Mouse (Mus musculus): ENCODE measurements around the gene Ttc16. TPM values are rescaled to one million over a fixed set of nuclear protein-coding genes. Genes with fewer than 3 reads are reported as not detected.

The Ttc16 gene
- polyA plus RNA-seq, 1 experiment from 2014 or later = 0.66 TPM

DNA sequence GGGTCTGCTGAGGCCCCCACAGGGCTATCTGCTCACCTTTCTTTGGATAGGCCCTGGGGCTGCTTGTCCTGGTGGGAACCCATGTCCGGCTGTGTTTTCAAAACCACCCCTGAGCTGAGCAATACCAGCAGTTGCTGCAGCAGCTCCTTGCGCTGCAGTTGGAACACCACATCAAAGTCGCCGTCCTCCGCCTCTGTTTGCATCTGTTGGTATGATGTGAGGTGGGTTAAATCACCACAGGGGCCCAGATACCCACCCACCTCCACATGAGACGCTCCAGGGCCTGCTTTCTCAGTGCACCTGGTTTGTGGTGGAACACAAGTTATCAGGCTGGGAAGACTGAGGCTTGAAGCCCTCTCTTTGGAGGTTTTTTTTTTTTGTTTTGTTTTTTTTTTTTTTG, 2.6 kb upstream of the Ttc16 start:
- no peaks in the 10 kb centered on the region for H3K36me3 ChIP-seq
- H3K4me3 ChIP-seq = no peak overlapping the region
- peaks cover 14% of the 10 kb centered on the region for H3K4me1 ChIP-seq
- 0 out of 2 replicates have a peak, but pooled peaks cover 2% of the 10 kb centered on the region for H3K27me3 ChIP-seq
- ATAC-seq (replicated peaks) = no peak
- no peak overlapping the region for H3K4me2 ChIP-seq (replicated peaks)
- WGBS = 91% methylated on average over 6 of the region's 6 CpGs
- no peaks in the 10 kb centered on the region for H3K9me3 ChIP-seq
- H3K27ac ChIP-seq (replicated peaks) = no peak overlapping the region
- no peak overlapping the region for H3K9ac ChIP-seq (replicated peaks)

GRCm38 (mm10) chr2:32776192-32776591, 759 bp upstream of the Ttc16 start:
- Histone ChIP-seq H3K36me3 (no peaks in the 10 kb centered on the region), H3K27ac (replicated peaks) (no peak overlapping the region), H3K4me3 (peak overlapping the region; percentile 79), H3K9me3 (no peaks in the 10 kb centered on the region), H3K4me2 (replicated peaks) (peak overlapping the region; percentile 83), H3K27me3 (0 out of 2 replicates have a peak, but pooled peaks cover 2% of the 10 kb centered on the region), H3K9ac (replicated peaks) (0 out of 2 replicates have a peak overlapping the region, but pooled peaks have one; percentile 13), H3K4me1 (peaks cover 14% of the 10 kb centered on the region)
- ATAC-seq (replicated peaks) = peak; percentile 1; the same call in 1 of the 2 replicates
- WGBS = 23% methylated on average over 22 of the region's 22 CpGs

- H3K36me3 ChIP-seq = no peaks in the 10 kb centered on the region
- no peak overlapping the region for H3K9ac ChIP-seq (replicated peaks)
- peaks cover 14% of the 10 kb centered on the region for H3K4me1 ChIP-seq
- no peak overlapping the region for H3K4me3 ChIP-seq
- no peak overlapping the region for H3K27ac ChIP-seq (replicated peaks)
- WGBS = 89% methylated on average over 8 of the region's 8 CpGs
- 0 out of 2 replicates have a peak, but pooled peaks cover 2% of the 10 kb centered on the region for H3K27me3 ChIP-seq
- H3K9me3 ChIP-seq = no peaks in the 10 kb centered on the region
- no peak for ATAC-seq (replicated peaks)
- no peak overlapping the region for H3K4me2 ChIP-seq (replicated peaks)
Observed at GRCm38 (mm10) chr2:32772626-32773279, 2.7 kb downstream of the Ttc16 start.

DNA sequence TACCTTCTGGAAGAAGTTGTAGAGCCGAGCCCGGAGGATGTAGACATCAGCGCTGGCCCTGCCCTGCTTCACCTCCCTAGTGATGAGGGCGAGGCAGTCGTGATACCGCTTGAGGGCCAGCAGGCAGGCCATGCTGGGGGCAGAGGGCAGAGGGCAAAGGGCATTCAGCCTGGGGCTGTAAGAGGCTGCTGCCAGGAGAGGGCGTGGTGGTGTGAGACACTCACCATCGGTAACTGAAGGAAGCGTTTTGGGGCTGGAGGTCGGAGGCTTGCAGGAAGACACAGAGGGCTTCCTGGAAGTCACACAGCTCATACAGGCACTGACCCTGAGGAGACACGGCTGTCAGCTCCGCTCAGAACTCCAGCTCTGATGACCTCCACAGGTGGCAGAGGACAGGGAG, 3.5 kb downstream of the Ttc16 start:
- H3K4me3 ChIP-seq = no peak overlapping the region
- H3K4me2 ChIP-seq (replicated peaks) = no peak overlapping the region
- 0 out of 2 replicates have a peak, but pooled peaks cover 2% of the 10 kb centered on the region for H3K27me3 ChIP-seq
- no peak for ATAC-seq (replicated peaks)
- H3K27ac ChIP-seq (replicated peaks) = no peak overlapping the region
- no peaks in the 10 kb centered on the region for H3K9me3 ChIP-seq
- H3K9ac ChIP-seq (replicated peaks) = no peak overlapping the region
- peaks cover 14% of the 10 kb centered on the region for H3K4me1 ChIP-seq
- H3K36me3 ChIP-seq = no peaks in the 10 kb centered on the region
- 30% methylated on average over 12 of the region's 12 CpGs for WGBS

DNA sequence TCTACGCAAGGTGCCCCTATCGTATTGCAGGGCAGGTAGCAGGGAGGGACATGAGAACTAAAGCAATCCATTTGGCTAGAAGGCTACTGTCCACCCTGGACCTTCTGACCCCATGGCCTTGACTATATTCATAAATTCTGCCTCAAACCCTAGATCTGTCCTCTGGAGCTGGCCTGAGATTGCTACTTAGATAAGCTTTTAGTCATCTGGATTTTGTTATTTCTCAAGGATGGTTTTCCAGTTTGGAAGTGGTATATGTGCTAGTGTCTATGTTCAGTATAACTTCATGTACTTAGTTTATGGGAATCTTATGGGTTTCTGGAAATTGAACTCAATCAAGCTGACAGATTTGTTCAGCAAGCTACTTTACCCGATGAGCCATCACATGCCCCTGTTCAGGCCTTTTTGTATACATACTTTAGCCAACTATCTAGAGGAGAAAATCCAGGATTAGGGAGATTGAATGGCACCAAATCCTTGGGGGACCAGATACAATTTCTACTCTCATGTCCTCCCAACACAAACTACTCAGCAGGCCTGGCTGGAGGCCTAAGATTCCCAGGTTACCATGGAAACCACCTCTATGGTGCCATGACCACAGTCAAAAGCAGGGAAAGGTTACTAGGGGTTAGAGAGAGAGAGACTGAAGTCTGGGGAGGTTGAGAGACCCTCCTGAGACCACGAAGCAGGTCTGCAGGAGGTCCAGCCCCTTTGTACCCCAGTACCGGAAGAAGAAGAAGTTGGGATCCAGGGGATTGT, 5.9 kb downstream of the Ttc16 start:
- H3K9me3 ChIP-seq = no peaks in the 10 kb centered on the region
- no peak overlapping the region for H3K27ac ChIP-seq (replicated peaks)
- 65% methylated on average over 5 of the region's 5 CpGs for WGBS
- no peak overlapping the region for H3K9ac ChIP-seq (replicated peaks)
- no peak overlapping the region for H3K4me3 ChIP-seq
- ATAC-seq (replicated peaks) = no peak
- H3K4me1 ChIP-seq = no peaks in the 10 kb centered on the region
- H3K27me3 ChIP-seq = no peaks in the 10 kb centered on the region
- no peaks in the 10 kb centered on the region for H3K36me3 ChIP-seq
- H3K4me2 ChIP-seq (replicated peaks) = no peak overlapping the region

- Histone ChIP-seq H3K27ac (replicated peaks) (no peak overlapping the region), H3K9ac (replicated peaks) (no peak overlapping the region), H3K4me1 (no peaks in the 10 kb centered on the region), H3K36me3 (no peaks in the 10 kb centered on the region), H3K27me3 (no peaks in the 10 kb centered on the region), H3K9me3 (no peaks in the 10 kb centered on the region), H3K4me2 (replicated peaks) (no peak overlapping the region), H3K4me3 (no peak overlapping the region)
- WGBS = 50% methylated on average over 19 of the region's 19 CpGs
- no peak for ATAC-seq (replicated peaks)
Observed at GRCm38 (mm10) chr2:32768661-32769285, 6.7 kb downstream of the Ttc16 start.

- H3K4me1 ChIP-seq = no peaks in the 10 kb centered on the region
- H3K27me3 ChIP-seq = no peaks in the 10 kb centered on the region
- H3K4me3 ChIP-seq = no peak overlapping the region
- no peak overlapping the region for H3K4me2 ChIP-seq (replicated peaks)
- no peak overlapping the region for H3K27ac ChIP-seq (replicated peaks)
- H3K9ac ChIP-seq (replicated peaks) = no peak overlapping the region
- WGBS = 89% methylated on average over 12 of the region's 12 CpGs
- no peak for ATAC-seq (replicated peaks)
- peaks cover 10% of the 10 kb centered on the region; the same call in 1 of the 2 replicates for H3K36me3 ChIP-seq
- H3K9me3 ChIP-seq = no peaks in the 10 kb centered on the region
Observed at GRCm38 (mm10) chr2:32767241-32767640, 8.2 kb downstream of the Ttc16 start.

DNA sequence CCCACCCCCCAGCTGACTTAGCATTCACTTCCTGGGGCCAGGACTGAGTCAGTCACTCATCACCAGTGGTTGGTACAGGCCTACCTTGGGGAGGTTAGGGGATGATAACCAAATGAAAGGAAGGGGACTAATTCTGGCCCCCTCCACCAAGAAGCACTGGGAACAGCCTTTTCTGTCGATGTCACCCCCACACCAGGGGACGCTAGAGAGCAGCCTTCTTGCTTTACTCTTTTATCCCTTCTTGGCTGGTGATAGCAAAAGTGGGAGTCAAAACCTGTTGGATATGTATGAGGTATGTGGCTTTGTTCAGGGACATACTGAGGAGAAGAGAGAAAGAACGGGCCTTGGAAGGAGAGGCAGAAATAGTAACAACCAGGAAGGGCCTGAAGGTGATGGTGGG, 12.1 kb downstream of the Ttc16 start:
- Histone ChIP-seq H3K4me3 (no peak overlapping the region), H3K27me3 (no peaks in the 10 kb centered on the region), H3K4me2 (replicated peaks) (no peak overlapping the region), H3K9ac (replicated peaks) (no peak overlapping the region), H3K27ac (replicated peaks) (no peak overlapping the region), H3K9me3 (no peaks in the 10 kb centered on the region), H3K36me3 (peaks cover 28% of the 10 kb centered on the region), H3K4me1 (peaks cover 11% of the 10 kb centered on the region)
- 84% methylated on average over 3 of the region's 3 CpGs for WGBS
- ATAC-seq (replicated peaks) = no peak

GRCm38 (mm10) chr2:32761859-32762258, 13.6 kb downstream of the Ttc16 start:
- peaks cover 21% of the 10 kb centered on the region for H3K4me1 ChIP-seq
- peaks cover 28% of the 10 kb centered on the region for H3K36me3 ChIP-seq
- no peak overlapping the region for H3K9ac ChIP-seq (replicated peaks)
- 92% methylated on average over 4 of the region's 4 CpGs for WGBS
- no peaks in the 10 kb centered on the region for H3K9me3 ChIP-seq
- ATAC-seq (replicated peaks) = no peak
- no peak overlapping the region for H3K27ac ChIP-seq (replicated peaks)
- no peak overlapping the region for H3K4me2 ChIP-seq (replicated peaks)
- H3K4me3 ChIP-seq = no peak overlapping the region
- H3K27me3 ChIP-seq = no peaks in the 10 kb centered on the region

DNA sequence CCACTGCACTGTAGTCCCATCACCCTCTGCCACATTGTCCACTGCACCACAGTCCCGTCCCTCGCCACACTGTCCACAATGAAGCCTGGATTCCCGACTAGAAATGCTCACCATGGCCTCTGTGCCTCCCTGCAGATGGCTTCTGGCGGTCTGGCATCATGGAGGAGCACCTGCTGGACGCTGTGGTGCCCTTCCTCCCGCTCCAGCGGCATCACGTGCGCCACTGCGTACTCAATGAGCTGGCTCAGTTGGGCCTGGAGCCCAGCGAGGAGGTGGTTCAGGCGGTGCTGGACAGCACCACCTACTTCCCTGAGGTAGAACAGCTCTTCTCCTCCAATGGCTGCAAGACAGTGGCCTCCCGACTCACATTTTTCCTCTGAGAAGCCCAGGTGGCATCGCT, 14.1 kb downstream of the Ttc16 start:
- no peak overlapping the region for H3K9ac ChIP-seq (replicated peaks)
- H3K4me3 ChIP-seq = no peak overlapping the region
- WGBS = 87% methylated on average over 14 of the region's 14 CpGs
- H3K4me1 ChIP-seq = peaks cover 24% of the 10 kb centered on the region
- no peak for ATAC-seq (replicated peaks)
- no peak overlapping the region for H3K4me2 ChIP-seq (replicated peaks)
- no peaks in the 10 kb centered on the region for H3K9me3 ChIP-seq
- H3K27me3 ChIP-seq = no peaks in the 10 kb centered on the region
- no peak overlapping the region for H3K27ac ChIP-seq (replicated peaks)
- H3K36me3 ChIP-seq = peaks cover 28% of the 10 kb centered on the region

- H3K27ac ChIP-seq (replicated peaks) = 0 out of 2 replicates have a peak overlapping the region, but pooled peaks have one; percentile 13
- H3K27me3 ChIP-seq = no peaks in the 10 kb centered on the region
- H3K4me1 ChIP-seq = peaks cover 24% of the 10 kb centered on the region
- H3K4me3 ChIP-seq = no peak overlapping the region
- ATAC-seq (replicated peaks) = no peak
- no peak overlapping the region for H3K9ac ChIP-seq (replicated peaks)
- H3K4me2 ChIP-seq (replicated peaks) = no peak overlapping the region
- peaks cover 37% of the 10 kb centered on the region for H3K36me3 ChIP-seq
- no peaks in the 10 kb centered on the region for H3K9me3 ChIP-seq
- WGBS = 75% methylated on average over 2 of the region's 2 CpGs
Observed at GRCm38 (mm10) chr2:32759001-32759400, 16.4 kb downstream of the Ttc16 start.

DNA sequence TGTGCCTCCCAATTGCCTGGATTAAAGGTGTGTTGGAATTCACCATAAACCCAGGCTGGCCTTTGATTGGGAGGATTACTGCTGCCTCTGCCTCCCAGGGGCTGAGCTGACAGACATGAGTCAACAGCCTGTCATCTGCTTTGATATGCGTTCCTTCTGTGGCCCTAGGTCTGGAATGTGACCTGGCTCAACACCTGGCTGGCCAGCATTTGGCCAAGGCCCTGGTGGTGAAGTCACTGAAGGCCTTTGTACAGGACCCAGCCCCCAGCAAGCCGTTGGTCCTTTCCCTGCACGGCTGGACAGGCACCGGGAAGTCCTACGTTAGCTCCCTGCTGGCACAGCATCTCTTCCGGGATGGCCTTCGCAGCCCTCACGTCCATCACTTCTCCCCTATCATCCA, 16.9 kb downstream of the Ttc16 start:
- H3K4me1 ChIP-seq = peaks cover 24% of the 10 kb centered on the region
- no peak overlapping the region for H3K9ac ChIP-seq (replicated peaks)
- no peak for ATAC-seq (replicated peaks)
- 0 out of 2 replicates have a peak overlapping the region, but pooled peaks have one; percentile 13 for H3K27ac ChIP-seq (replicated peaks)
- no peak overlapping the region for H3K4me3 ChIP-seq
- peaks cover 40% of the 10 kb centered on the region for H3K36me3 ChIP-seq
- 87% methylated on average over 8 of the region's 8 CpGs for WGBS
- H3K27me3 ChIP-seq = no peaks in the 10 kb centered on the region
- H3K4me2 ChIP-seq (replicated peaks) = no peak overlapping the region
- H3K9me3 ChIP-seq = no peaks in the 10 kb centered on the region

Data from forebrain, embryonic 15.5 days (tissue).